Mouse (Mus musculus) CH12.LX (cell line): ENCODE measurements at regions not wholly inside any gene's neighbourhood (a gene's known extent, or its start where the extent isn't known, plus 50 kb on each side); places are given as distances from the start of the nearest gene placed in this dataset.
A peak's percentile ranks its signal among the peaks of the same experiment; 100 is the strongest.

ENCODE experiments used
- DNase-seq: peaks from one replicate; pipeline ENCODE4 v3.0.0-alpha.2; 2013; ENCODE audit errors: extremely low read depth
- H3K27ac ChIP-seq: 2 replicates; pipeline ENCODE4 v1.5.1; 2012; ENCODE audit warnings: low read depth, mild to moderate bottlenecking, control low read depth, moderate library complexity; ENCODE audit not compliant: insufficient read depth
- H3K27me3 ChIP-seq: replicated peaks from 2 replicates; pipeline ENCODE3; 2012; ENCODE audit warnings: inconsistent platforms
- H3K36me3 ChIP-seq, 2 experiments: replicated peaks in 1 of 2; 2 replicates each; pipeline versions ENCODE3 to v1.6.1; 2012; ENCODE audit warnings: inconsistent platforms in 1 of 2, low read length in 1 of 2, mild to moderate bottlenecking in 1 of 2, mixed read lengths in 1 of 2, moderate library complexity in 1 of 2; ENCODE audit not compliant: control insufficient read depth in 1 of 2, insufficient read depth in 1 of 2
- H3K4me1 ChIP-seq, 2 experiments: 2 replicates each; pipeline ENCODE4 v1.6.1; 2012; ENCODE audit warnings: inconsistent platforms in 1 of 2, moderate library complexity in 1 of 2; ENCODE audit not compliant: insufficient read depth in 2 of 2, control insufficient read depth in 1 of 2
- H3K4me2 ChIP-seq: 2 replicates; pipeline ENCODE4 v1.6.1; 2012; ENCODE audit warnings: low read depth, mild to moderate bottlenecking, control low read depth; ENCODE audit not compliant: poor library complexity, insufficient read depth, severe bottlenecking
- H3K4me3 ChIP-seq, 3 experiments: fragments of 150-350 bp in 1 of 3; sonication (generic) in 1 of 3; replicated peaks in 1 of 3; 2 replicates each; pipeline versions ENCODE3 to v1.5.1; 2011 to 2012; ENCODE audit warnings: low read depth in 2 of 3, low read length in 2 of 3, mild to moderate bottlenecking in 2 of 3, moderate library complexity in 2 of 3, control low read depth in 1 of 3, improper control_type of control experiment in 1 of 3, inconsistent platforms in 1 of 3, mixed read lengths in 1 of 3; ENCODE audit not compliant: poor library complexity in 1 of 3
- H3K79me2 ChIP-seq: replicated peaks from 2 replicates; pipeline ENCODE4 v1.6.1; 2012; ENCODE audit warnings: mild to moderate bottlenecking, moderate library complexity; ENCODE audit not compliant: control insufficient read depth, poor library complexity, insufficient read depth, severe bottlenecking; ENCODE audit errors: extremely low read depth
- H3K9ac ChIP-seq: 2 replicates; pipeline ENCODE4 v1.6.1; 2012; ENCODE audit warnings: low read depth, mild to moderate bottlenecking, control low read depth, moderate library complexity; ENCODE audit not compliant: insufficient read depth
- H3K9me3 ChIP-seq: replicated peaks from 2 replicates; pipeline ENCODE3; 2012; ENCODE audit warnings: low read length, inconsistent platforms, mixed read lengths
- BHLHE40 ChIP-seq: IDR thresholded peaks from 2 replicates; pipeline ENCODE4 v1.6.1; 2011; ENCODE audit warnings: mild to moderate bottlenecking, low read depth, low read length, improper control_type of control experiment
- CHD1 ChIP-seq: IDR thresholded peaks from 2 replicates; pipeline ENCODE4 v1.6.1; 2012; ENCODE audit warnings: low read depth, low read length, improper control_type of control experiment, inconsistent platforms
- CHD2 ChIP-seq: IDR thresholded peaks from 2 replicates; pipeline ENCODE4 v1.6.1; 2011; ENCODE audit warnings: low read length, improper control_type of control experiment
- ELF1 ChIP-seq: IDR thresholded peaks from 2 replicates; pipeline ENCODE4 v1.6.1; 2014; ENCODE audit warnings: low read depth, mild to moderate bottlenecking, inconsistent platforms, low read length, improper control_type of control experiment
- EP300 ChIP-seq: IDR thresholded peaks from 2 replicates; pipeline ENCODE4 v1.6.1; 2011; ENCODE audit warnings: low read length, improper control_type of control experiment
- ETS1 ChIP-seq: conservative IDR thresholded peaks from 2 replicates; pipeline ENCODE4 v1.6.1; 2012; ENCODE audit warnings: low read depth, mild to moderate bottlenecking, inconsistent platforms, low read length, improper control_type of control experiment, moderate library complexity
- GABPA ChIP-seq: IDR thresholded peaks from 2 replicates; pipeline ENCODE4 v1.6.1; 2012; ENCODE audit warnings: low read depth, low read length, improper control_type of control experiment, inconsistent platforms; ENCODE audit not compliant: insufficient replicate concordance
- HCFC1 ChIP-seq: IDR thresholded peaks from 2 replicates; pipeline ENCODE4 v1.6.1; 2012; ENCODE audit warnings: low read depth, mild to moderate bottlenecking, inconsistent platforms, low read length, improper control_type of control experiment
- IRF4 ChIP-seq: IDR thresholded peaks from 2 replicates; pipeline ENCODE4 v1.6.1; 2014; ENCODE audit warnings: low read depth, mild to moderate bottlenecking, inconsistent platforms, low read length, improper control_type of control experiment
- JUN ChIP-seq: IDR thresholded peaks from 2 replicates; pipeline ENCODE4 v1.6.1; 2011; ENCODE audit warnings: low read depth, mild to moderate bottlenecking, low read length, improper control_type of control experiment, moderate library complexity; ENCODE audit not compliant: insufficient read depth
- JUND ChIP-seq: conservative IDR thresholded peaks from 2 replicates; pipeline ENCODE4 v1.6.1; 2011; ENCODE audit warnings: low read depth, low read length, improper control_type of control experiment
- KAT2A ChIP-seq: IDR thresholded peaks from 2 replicates; pipeline ENCODE4 v1.6.1; 2012; ENCODE audit warnings: low read length, improper control_type of control experiment, inconsistent platforms; ENCODE audit not compliant: insufficient replicate concordance
- MAX ChIP-seq: IDR thresholded peaks from 2 replicates; pipeline ENCODE4 v1.6.1; 2011; ENCODE audit warnings: low read length, improper control_type of control experiment
- MAZ ChIP-seq: IDR thresholded peaks from 2 replicates; pipeline ENCODE4 v1.6.1; 2012; ENCODE audit warnings: low read depth, mild to moderate bottlenecking, inconsistent platforms, low read length, improper control_type of control experiment, moderate library complexity
- MEF2A ChIP-seq: IDR thresholded peaks from 2 replicates; pipeline ENCODE4 v1.6.1; 2014; ENCODE audit warnings: low read depth, mild to moderate bottlenecking, inconsistent platforms, low read length, improper control_type of control experiment, borderline replicate concordance
- MYC ChIP-seq: IDR thresholded peaks from 2 replicates; pipeline ENCODE4 v1.6.1; 2011; ENCODE audit warnings: low read depth, mild to moderate bottlenecking, improper control_type of control experiment, low read length
- NRF1 ChIP-seq: IDR thresholded peaks from 2 replicates; pipeline ENCODE4 v1.6.1; 2014; ENCODE audit warnings: low read depth, mild to moderate bottlenecking, inconsistent platforms, low read length, improper control_type of control experiment, moderate library complexity
- POLR2AphosphoS2 ChIP-seq: IDR thresholded peaks from 2 replicates; pipeline ENCODE4 v1.6.1; 2011; ENCODE audit warnings: low read depth, low read length, improper control_type of control experiment
- RCOR1 ChIP-seq: conservative IDR thresholded peaks from 2 replicates; pipeline ENCODE4 v1.6.1; 2012; ENCODE audit warnings: low read depth, mild to moderate bottlenecking, inconsistent platforms, low read length, improper control_type of control experiment
- SIN3A ChIP-seq: IDR thresholded peaks from 2 replicates; pipeline ENCODE4 v1.6.1; 2012; ENCODE audit warnings: low read length, improper control_type of control experiment, inconsistent platforms
- SMC3 ChIP-seq: IDR thresholded peaks from 2 replicates; pipeline ENCODE4 v1.6.1; 2011; ENCODE audit warnings: low read depth, low read length, improper control_type of control experiment
- TBP ChIP-seq: conservative IDR thresholded peaks from 2 replicates; pipeline ENCODE4 v1.6.1; 2011; ENCODE audit warnings: low read depth, low read length, improper control_type of control experiment
- TCF12 ChIP-seq: IDR thresholded peaks from 2 replicates; pipeline ENCODE4 v1.6.1; 2014; ENCODE audit warnings: low read depth, mild to moderate bottlenecking, inconsistent platforms, low read length, improper control_type of control experiment
- UBTF ChIP-seq: IDR thresholded peaks from 2 replicates; pipeline ENCODE4 v1.6.1; 2012; ENCODE audit warnings: low read depth, mild to moderate bottlenecking, inconsistent platforms, low read length, improper control_type of control experiment, moderate library complexity
- USF2 ChIP-seq: conservative IDR thresholded peaks from 2 replicates; pipeline ENCODE4 v1.6.1; 2011; ENCODE audit warnings: low read depth, low read length, improper control_type of control experiment
- ZC3H11A ChIP-seq: IDR thresholded peaks from 2 replicates; pipeline ENCODE4 v1.6.1; 2012; ENCODE audit warnings: low read depth, mild to moderate bottlenecking, inconsistent platforms, low read length, improper control_type of control experiment
- ZKSCAN1 ChIP-seq: IDR thresholded peaks from 2 replicates; pipeline ENCODE4 v1.6.1; 2012; ENCODE audit warnings: low read depth, inconsistent platforms, low read length, improper control_type of control experiment, borderline replicate concordance
- dilution Hi-C: fragments of 300-500 bp; cut with MboI; formaldehyde crosslinking; loops from 2 replicates; pipeline ENCODE4 v1.14.3; 2020; ENCODE audit warnings: low sequenced_read_pairs; ENCODE audit not compliant: extremely low pct_unique_long_range_greater_than_20kb, extremely low pct_ligation_motif_present
- in situ Hi-C: fragments of 300-500 bp; cut with MboI; formaldehyde crosslinking; loops from 3 replicates; pipeline ENCODE4 v1.14.3; 2019; ENCODE audit warnings: low sequenced_read_pairs, low pct_ligation_motif_present, low pct_unique_long_range_greater_than_20kb, mixed read lengths

- Histone ChIP-seq H3K27me3 (no peaks in the 10 kb centered on the region), H3K79me2 (no peaks in the 10 kb centered on the region), H3K4me2 (no peak overlapping the region), H3K9me3 (no peaks in the 10 kb centered on the region), H3K4me3 (no peak overlapping the region), H3K27ac (no peak overlapping the region), H3K4me1 (peaks cover 43 to 75% of the 10 kb centered on the region in 2 experiments), H3K36me3 (no peaks in the 10 kb centered on the region), H3K9ac (no peak overlapping the region)
- TF ChIP-seq SMC3 = no peak
- TF ChIP-seq TCF12 = peak; percentile 35; the same call in 1 of the 2 replicates
- TF ChIP-seq MEF2A = 0 out of 2 replicates have a peak, but pooled peaks have one; percentile 11
- TF ChIP-seq ETS1 = peak; percentile 17; the same call in 1 of the 2 replicates
- no peak for TF ChIP-seq ZKSCAN1
- TF ChIP-seq MYC = 0 out of 2 replicates have a peak, but pooled peaks have one; percentile 20
- no peak for TF ChIP-seq ZC3H11A
- no peak for TF ChIP-seq IRF4
- 0 out of 2 replicates have a peak, but pooled peaks have one; percentile 43 for TF ChIP-seq SIN3A
- 0 out of 2 replicates have a peak, but pooled peaks have one; percentile 10 for TF ChIP-seq NRF1
- no peak for TF ChIP-seq GABPA
- peak; percentile 38; the same call in 1 of the 2 replicates for TF ChIP-seq EP300
- TF ChIP-seq CHD1 = 0 out of 2 replicates have a peak, but pooled peaks have one; percentile 42
- in situ Hi-C loops (no loop called here), dilution Hi-C loops (no loop called here)
- peak; percentile 43 for DNase-seq
Measured at GRCm38 (mm10) chr4:105282681-105283462, 125.7 kb downstream of the Plpp3 start.

- dilution Hi-C loops = no loop called here
- peaks cover 58 to 92% of the 10 kb centered on the region in 2 experiments for H3K4me1 ChIP-seq
- in situ Hi-C loops = no loop called here
- peak overlapping the region; percentile 35; the same call in 1 of the 2 replicates for H3K4me2 ChIP-seq
- no peaks in the 10 kb centered on the region for H3K27me3 ChIP-seq
- no peaks in the 10 kb centered on the region for H3K36me3 ChIP-seq
- no peak overlapping the region for H3K4me3 ChIP-seq
- no peaks in the 10 kb centered on the region for H3K79me2 ChIP-seq
- DNase-seq = peak; percentile 95
- H3K9ac ChIP-seq = no peak overlapping the region
- peak overlapping the region; percentile 71 for H3K27ac ChIP-seq
- no peaks in the 10 kb centered on the region for H3K9me3 ChIP-seq
- no peak for TF ChIP-seq POLR2AphosphoS2
- 0 out of 2 replicates have a peak, but pooled peaks have one; percentile 24 for TF ChIP-seq ELF1
- TF ChIP-seq MAZ = peak; percentile 66; the same call in 1 of the 2 replicates
- TF ChIP-seq EP300 = peak; percentile 97
- peak; percentile 80 for TF ChIP-seq ETS1
- peak; percentile 95 for TF ChIP-seq TCF12
- peak; percentile 68 for TF ChIP-seq MYC
- TF ChIP-seq MAX = peak; percentile 75
- TF ChIP-seq TBP = peak; percentile 69; the same call in 1 of the 2 replicates
- no peak for TF ChIP-seq JUND
- TF ChIP-seq KAT2A = 0 out of 2 replicates have a peak, but pooled peaks have one; percentile 12
- peak; percentile 97 for TF ChIP-seq IRF4
- TF ChIP-seq USF2 = 0 out of 2 replicates have a peak, but pooled peaks have one; percentile 6
- 0 out of 2 replicates have a peak, but pooled peaks have one; percentile 3 for TF ChIP-seq JUN
- peak; percentile 80 for TF ChIP-seq RCOR1
- peak; percentile 73 for TF ChIP-seq MEF2A
- TF ChIP-seq UBTF = 0 out of 2 replicates have a peak, but pooled peaks have one; percentile 44
- peak; percentile 76 for TF ChIP-seq BHLHE40
- peak; percentile 35; the same call in 1 of the 2 replicates for TF ChIP-seq NRF1
- peak; percentile 52 for TF ChIP-seq HCFC1
- TF ChIP-seq CHD2 = peak; percentile 95
Measured at GRCm38 (mm10) chr4:105285431-105286013, 128.4 kb downstream of the Plpp3 start.
